Mouse (Mus musculus) ovary, postnatal 36 days (tissue): ENCODE measurements at regions not wholly inside any gene's neighbourhood (a gene's known extent, or its start where the extent isn't known, plus 50 kb on each side); places are given as distances from the start of the nearest gene placed in this dataset.

Experiments used
- DNase-seq: peaks from one replicate; pipeline ENCODE4 v3.0.0; 2022; ENCODE audit warnings: low spot score, mixed read lengths

DNA sequence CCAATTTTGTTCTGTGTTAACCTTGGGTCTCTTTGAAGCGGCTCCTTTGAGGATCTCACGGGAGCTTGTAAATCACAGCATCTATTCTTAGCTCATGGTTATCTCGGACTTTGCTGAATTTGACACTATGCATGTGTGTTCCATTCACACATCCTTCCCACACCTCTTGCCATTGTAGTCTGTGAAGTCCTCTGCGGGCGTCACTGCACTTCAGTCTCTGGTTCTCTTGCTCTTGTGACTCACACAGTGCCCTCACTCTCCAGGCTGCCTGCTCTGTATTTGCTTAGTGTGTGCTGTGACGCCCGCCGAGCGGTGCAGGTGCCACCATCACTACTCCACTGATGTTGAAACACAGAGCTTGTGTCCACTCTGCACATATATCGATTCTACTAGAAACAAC is 1271.2 kb downstream of the Synb start:
- DNase-seq = no peak

DNA sequence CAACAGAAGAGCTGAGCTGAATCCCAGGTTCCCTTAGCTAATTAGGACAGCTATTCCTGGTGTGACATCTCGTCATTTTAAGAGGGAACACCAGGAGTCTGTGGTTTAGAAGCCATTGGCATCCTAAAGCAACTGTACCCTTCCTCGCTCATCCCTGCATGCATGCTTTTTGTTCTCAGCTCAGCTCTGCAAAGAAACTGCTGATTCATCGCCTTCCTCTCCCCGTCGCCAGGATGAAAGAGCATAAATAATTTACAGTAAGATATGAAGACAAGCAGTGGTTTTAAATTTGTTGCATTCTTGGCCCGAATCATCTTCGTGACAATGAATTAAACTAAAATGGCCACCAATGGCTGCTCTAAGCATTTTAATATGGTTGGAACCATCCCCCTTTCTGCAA is 1272.9 kb downstream of the Synb start:
- no peak for DNase-seq

DNA sequence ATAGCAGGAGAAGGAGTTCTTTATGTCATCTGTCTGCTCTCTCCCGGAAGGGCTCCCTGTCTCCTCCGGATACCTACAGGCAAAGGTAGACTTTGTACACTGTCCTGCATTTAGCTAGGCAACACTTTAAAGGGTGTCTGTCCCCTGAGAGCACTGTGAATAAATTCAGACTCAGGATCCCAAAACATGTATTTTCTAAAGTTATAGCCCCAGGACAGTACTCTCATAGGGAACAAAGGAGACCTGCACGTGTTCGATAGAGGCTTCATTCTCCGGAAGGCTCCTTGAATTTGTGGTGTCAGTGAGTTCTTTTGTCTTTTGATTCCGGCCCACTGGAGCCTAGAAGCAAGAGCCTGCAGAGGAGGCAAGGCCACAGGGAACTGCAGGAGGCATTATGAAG is 1273.3 kb downstream of the Synb start:
- DNase-seq = no peak

DNA sequence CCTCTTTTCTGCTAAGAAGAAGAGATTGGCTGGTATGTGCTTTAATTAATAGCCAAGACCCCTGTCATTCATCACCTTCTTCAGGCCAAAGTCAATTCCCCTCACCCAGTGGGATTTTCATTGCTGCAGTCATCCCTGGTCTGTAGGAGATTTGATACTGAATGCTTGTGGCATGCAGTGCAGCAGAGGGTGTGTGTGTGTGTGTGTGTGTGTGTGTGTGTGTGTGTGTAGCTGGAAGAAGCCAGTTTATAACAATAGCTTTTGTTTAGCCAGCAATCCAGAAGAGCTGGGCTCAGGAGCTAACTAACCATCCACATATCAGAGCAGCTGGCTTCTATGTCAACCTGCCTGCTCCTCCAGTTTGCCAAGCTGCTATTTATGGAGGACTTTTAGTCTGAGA is 1275.4 kb downstream of the Synb start:
- DNase-seq = no peak

DNA sequence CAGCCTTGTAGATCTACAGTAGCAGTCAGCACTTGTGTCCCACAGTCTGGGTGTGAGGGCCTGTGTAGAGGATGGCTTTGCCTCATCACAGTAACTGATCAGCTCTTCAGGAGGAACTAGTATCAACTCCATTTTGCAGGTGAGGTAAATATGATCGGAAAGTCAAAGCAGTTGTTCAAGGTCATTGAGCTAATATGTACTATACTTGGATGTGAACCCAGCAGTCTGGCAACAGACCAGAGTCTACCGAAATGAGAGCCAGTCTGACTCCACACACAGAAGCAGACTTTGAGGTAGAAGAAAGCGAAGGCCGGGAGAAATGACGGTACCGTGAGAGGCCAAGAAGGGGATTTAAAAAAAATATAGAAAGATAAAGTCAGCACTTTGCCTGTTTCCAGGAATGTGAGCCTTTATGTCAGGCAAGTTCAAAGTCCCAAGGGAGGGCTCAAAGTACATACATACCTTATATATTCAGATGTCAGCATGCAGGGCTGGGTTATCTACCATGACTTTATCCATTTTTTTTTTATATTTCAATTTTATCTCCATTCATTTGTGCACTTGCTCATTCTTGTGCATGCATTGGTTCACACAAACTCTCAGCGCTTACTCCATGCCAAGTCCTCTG is 1297.2 kb downstream of the Synb start:
- no peak for DNase-seq

DNA sequence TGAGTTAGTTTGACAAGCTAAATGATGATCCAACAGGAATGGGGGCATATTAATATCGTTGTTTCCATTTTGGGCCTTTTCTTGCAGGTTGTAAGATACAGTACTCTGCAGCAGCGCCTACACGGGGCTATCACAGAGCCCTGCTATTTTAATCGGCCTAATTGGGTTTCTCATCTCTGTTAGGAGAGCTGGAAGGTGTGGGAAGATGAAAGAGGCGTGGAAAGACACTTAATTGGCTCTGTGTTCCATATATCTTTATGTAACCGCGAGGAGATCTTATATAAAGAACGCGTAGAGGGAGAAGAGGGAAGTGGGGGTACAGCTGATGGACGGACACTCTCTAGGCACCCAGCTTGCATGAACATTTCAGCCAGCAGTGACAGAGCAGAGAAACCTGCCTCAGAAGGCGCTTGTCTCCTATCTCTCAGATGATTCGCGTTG is 1300.5 kb downstream of the Synb start:
- no peak for DNase-seq

DNA sequence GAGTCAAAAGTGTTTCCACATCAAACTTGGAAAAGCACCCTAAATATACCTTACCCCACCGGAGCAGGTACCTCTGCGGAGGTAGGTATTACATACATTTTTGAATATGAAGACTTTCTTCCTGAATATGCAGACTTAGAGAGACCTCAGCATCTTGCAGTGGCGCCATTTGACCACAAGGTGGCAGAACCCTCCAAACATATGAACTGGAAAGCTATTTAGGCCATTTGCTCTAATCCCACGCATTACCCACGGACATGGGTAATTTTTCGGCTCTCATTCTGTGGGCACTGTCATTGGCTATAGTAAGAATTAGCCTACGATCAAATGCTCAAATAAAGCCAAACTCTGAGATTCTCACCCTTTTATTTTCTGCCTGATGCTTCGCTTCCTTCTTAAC is 1301.0 kb downstream of the Synb start:
- DNase-seq = peak; percentile 22

DNA sequence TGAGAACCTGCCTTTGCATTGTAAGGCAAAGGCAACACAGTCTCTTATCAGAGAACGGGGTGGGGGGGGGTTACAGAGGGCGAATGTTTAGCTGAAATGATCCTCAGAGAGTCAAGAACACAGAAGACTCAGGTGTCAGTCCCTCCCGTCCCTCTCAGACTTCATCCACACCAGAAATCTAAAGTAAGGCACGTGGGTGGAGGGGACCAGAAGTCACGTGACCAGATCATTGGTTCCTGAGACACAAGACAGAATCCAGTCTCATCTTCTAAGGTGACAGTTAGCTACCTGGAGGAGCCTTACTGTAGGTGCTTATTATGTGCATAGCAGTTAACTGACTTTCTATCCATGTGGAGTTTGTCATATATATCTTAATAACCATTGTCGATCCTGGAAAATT is 1302.0 kb downstream of the Synb start:
- no peak for DNase-seq

DNA sequence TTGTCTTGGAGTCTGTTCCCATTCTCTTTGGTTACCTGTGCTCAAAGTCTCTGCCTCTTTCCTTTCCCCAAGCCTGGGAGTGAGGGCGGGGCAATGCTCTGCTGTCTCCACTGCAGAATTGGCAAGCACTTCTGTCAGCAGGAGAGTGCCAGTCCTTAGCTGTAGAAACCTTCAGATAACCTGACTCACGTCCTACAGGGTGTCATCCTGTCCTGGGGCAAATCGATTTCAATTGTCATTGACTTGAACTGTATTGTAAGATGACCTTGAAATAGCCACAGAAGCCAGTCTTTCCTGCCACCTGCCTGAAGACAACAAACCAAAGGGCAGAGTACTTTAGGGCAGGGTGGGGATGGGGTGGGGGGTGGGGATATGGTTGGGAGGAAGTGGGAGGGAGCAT is 1303.8 kb downstream of the Synb start:
- DNase-seq = no peak
